Mouse (Mus musculus) midbrain, embryonic 11.5 days (tissue): Measurements from ENCODE around the gene Mmp20. TPM values are rescaled to one million over a fixed set of nuclear protein-coding genes. Genes with fewer than 3 reads are reported as not detected.

Experiments
- ATAC-seq: fragments of 200-750 bp; cut with Nextera tagmentation; 2 replicates; pipeline ENCODE4 v1.8.0; 2017; ENCODE audit warnings: moderate TSS enrichment, moderate library complexity; ENCODE audit not compliant: low FRiP score
- DNase-seq: peaks from one replicate; pipeline ENCODE4 v3.0.0; 2015; ENCODE audit warnings: low spot score; ENCODE audit errors: missing footprints
- H3K27ac ChIP-seq: fragments of 300-500 bp; sonication (generic); 2 replicates; pipeline ENCODE4 v1.5.1; 2014; ENCODE audit warnings: low read depth, low read length
- H3K27me3 ChIP-seq: fragments of 300-500 bp; sonication (generic); 2 replicates; pipeline ENCODE4 v1.6.1; 2014; ENCODE audit warnings: mild to moderate bottlenecking, low read length, moderate library complexity, mixed read lengths; ENCODE audit not compliant: control insufficient read depth, insufficient read depth
- H3K36me3 ChIP-seq: fragments of 300-500 bp; sonication (generic); 2 replicates; pipeline ENCODE4 v1.6.1; 2014; ENCODE audit warnings: mild to moderate bottlenecking, low read length, moderate library complexity, mixed read lengths; ENCODE audit not compliant: control insufficient read depth, insufficient read depth
- H3K4me1 ChIP-seq: fragments of 300-500 bp; sonication (generic); 2 replicates; pipeline ENCODE4 v1.6.1; 2014; ENCODE audit warnings: low read length; ENCODE audit not compliant: control insufficient read depth, insufficient read depth
- H3K4me2 ChIP-seq: fragments of 300-500 bp; sonication (generic); 2 replicates; pipeline ENCODE4 v1.6.1; 2014; ENCODE audit warnings: mild to moderate bottlenecking, moderate library complexity
- H3K4me3 ChIP-seq: fragments of 300-500 bp; sonication (generic); 2 replicates; pipeline ENCODE4 v1.5.1; 2014; ENCODE audit warnings: low read depth, low read length
- H3K9ac ChIP-seq: fragments of 300-500 bp; sonication (generic); 2 replicates; pipeline ENCODE4 v1.6.1; 2014; ENCODE audit warnings: low read length
- H3K9me3 ChIP-seq: fragments of 300-500 bp; sonication (generic); 2 replicates; pipeline ENCODE4 v1.6.1; 2016; ENCODE audit warnings: low read length; ENCODE audit not compliant: control insufficient read depth
- WGBS: fragments of 180-500 bp; shearing (Covaris S2); extraction: QIAGEN DNeasy Blood & Tissue Kit; methylation state at CpG from one replicate; pipeline ENCODE4 v1.1.7; 2014; 5-methylcytosine and 5-hydroxymethylcytosine counted together
- polyA plus RNA-seq: library from polyadenylated mRNA; unstranded; fragments of >200 nt; fragmentation: Nextera tagmentation; extraction: Ambion mirVana; gene quantifications from 2 replicates; pipeline ENCODE4 v1.2.1, GENCODE M21; 2014

Gene Mmp20
- polyA plus RNA-seq, 1 experiment from 2014 or later: not detected

GRCm38 (mm10) chr9:7714062-7714907 is 86.3 kb downstream of the Mmp20 start:
- Histone ChIP-seq H3K27ac (no peak overlapping the region), H3K4me2 (no peak overlapping the region), H3K9me3 (no peaks in the 10 kb centered on the region), H3K4me3 (no peak overlapping the region), H3K4me1 (no peaks in the 10 kb centered on the region), H3K36me3 (no peaks in the 10 kb centered on the region), H3K27me3 (no peaks in the 10 kb centered on the region), H3K9ac (no peak overlapping the region)
- ATAC-seq: peak; percentile 61
- WGBS: 42% methylated on average over 4 of the region's 4 CpGs
- DNase-seq: peak; percentile 92

GRCm38 (mm10) chr9:7714908-7715175 is 86.8 kb downstream of the Mmp20 start:
- no peaks in the 10 kb centered on the region for H3K4me1 ChIP-seq
- 67% methylated on average over 2 of the region's 2 CpGs for WGBS
- no peak overlapping the region for H3K27ac ChIP-seq
- no peak overlapping the region for H3K4me3 ChIP-seq
- H3K9me3 ChIP-seq: no peaks in the 10 kb centered on the region
- no peak overlapping the region for H3K9ac ChIP-seq
- H3K4me2 ChIP-seq: no peak overlapping the region
- H3K36me3 ChIP-seq: no peaks in the 10 kb centered on the region
- H3K27me3 ChIP-seq: no peaks in the 10 kb centered on the region
- ATAC-seq (peak; percentile 56; the same call in 1 of the 2 replicates), DNase-seq (no peak)

- no peak for DNase-seq
- Histone ChIP-seq H3K9ac (no peak overlapping the region), H3K9me3 (no peaks in the 10 kb centered on the region), H3K4me1 (no peaks in the 10 kb centered on the region), H3K36me3 (no peaks in the 10 kb centered on the region), H3K4me3 (no peak overlapping the region), H3K4me2 (no peak overlapping the region), H3K27ac (no peak overlapping the region), H3K27me3 (no peaks in the 10 kb centered on the region)
- no peak for ATAC-seq
- WGBS: 84% methylated on average over 1 of the region's 1 CpGs
Observed at GRCm38 (mm10) chr9:7721543-7721942, 93.5 kb downstream of the Mmp20 start.

Other genes starting within 250 kb of the Mmp20 start
- gene Mmp1b, start 240.2 kb upstream of the Mmp20 start, polyA plus RNA-seq: not detected in 2 replicates
- gene Mmp3, start 182.4 kb upstream of the Mmp20 start, polyA plus RNA-seq: not detected in 2 replicates
- gene Mmp10, start 125.9 kb upstream of the Mmp20 start, polyA plus RNA-seq: not detected in 2 replicates
- gene Mmp8, start 69.8 kb upstream of the Mmp20 start, polyA plus RNA-seq: not detected in 2 replicates
- gene Mmp27, start 56.8 kb upstream of the Mmp20 start, polyA plus RNA-seq: not detected in 2 replicates
- not detected in 2 replicates for gene Mmp7, start 63.9 kb downstream of the Mmp20 start, polyA plus RNA-seq
- gene Tmem123, start 135.8 kb downstream of the Mmp20 start, polyA plus RNA-seq: 140 and 153 TPM in 2 replicates
- 42.4 and 47.0 TPM in 2 replicates for gene Birc2, start 208.8 kb downstream of the Mmp20 start, polyA plus RNA-seq
- gene Birc3, start 245.0 kb downstream of the Mmp20 start, polyA plus RNA-seq: 3.9 and 4.2 TPM in 2 replicates